Mouse (Mus musculus): ENCODE measurements around the gene Lsm3. TPM values are rescaled to one million over a fixed set of nuclear protein-coding genes. Genes with fewer than 3 reads are reported as not detected.

The Lsm3 gene
- polyA plus RNA-seq, 1 experiment from 2014 or later, result 271 TPM

DNA sequence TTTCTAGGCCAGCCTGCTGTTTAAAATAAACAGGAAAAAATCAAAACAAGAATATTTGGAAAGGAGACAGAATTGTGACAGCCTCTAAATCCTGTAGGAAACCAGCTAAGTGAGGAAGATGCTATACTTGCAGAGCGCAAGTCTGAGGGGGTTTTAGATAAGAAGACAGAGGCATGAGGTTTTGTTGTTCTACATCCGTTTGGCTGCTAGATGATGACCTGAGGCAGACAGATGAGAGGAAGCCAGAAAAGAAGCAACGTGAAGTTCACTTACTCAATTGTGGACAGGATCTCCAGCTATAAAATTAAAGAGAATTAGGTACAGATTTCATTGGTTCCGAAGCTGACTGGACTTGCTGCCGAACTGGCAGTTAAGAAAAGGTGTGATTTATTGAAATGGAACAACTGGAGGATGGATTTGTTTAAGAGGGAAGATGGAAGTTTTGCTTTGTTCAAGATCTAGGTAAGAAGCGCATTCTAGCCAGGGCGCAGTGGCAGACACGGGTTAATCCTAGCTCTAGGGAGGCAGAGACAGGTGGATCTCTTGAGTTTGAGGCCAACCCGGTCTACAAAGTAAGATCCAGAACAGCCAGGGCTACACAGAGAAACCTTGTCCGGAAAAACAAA lies 878 bp upstream of the Lsm3 start:
- peak overlapping the region; percentile 84 for H3K9ac ChIP-seq
- peaks cover 45% of the 10 kb centered on the region for H3K36me3 ChIP-seq
- no peaks in the 10 kb centered on the region for H3K9me3 ChIP-seq
- no peak for ATAC-seq (ENCODE audit: low FRiP score, low read depth)
- 21% methylated on average over 10 of the region's 10 CpGs for WGBS
- no peaks in the 10 kb centered on the region for H3K27me3 ChIP-seq
- peak overlapping the region; percentile 75 for H3K4me2 ChIP-seq (replicated peaks)
- peak overlapping the region; percentile 87 for H3K4me3 ChIP-seq
- H3K27ac ChIP-seq, result no peak overlapping the region
- H3K4me1 ChIP-seq, result peaks cover 26% of the 10 kb centered on the region

DNA sequence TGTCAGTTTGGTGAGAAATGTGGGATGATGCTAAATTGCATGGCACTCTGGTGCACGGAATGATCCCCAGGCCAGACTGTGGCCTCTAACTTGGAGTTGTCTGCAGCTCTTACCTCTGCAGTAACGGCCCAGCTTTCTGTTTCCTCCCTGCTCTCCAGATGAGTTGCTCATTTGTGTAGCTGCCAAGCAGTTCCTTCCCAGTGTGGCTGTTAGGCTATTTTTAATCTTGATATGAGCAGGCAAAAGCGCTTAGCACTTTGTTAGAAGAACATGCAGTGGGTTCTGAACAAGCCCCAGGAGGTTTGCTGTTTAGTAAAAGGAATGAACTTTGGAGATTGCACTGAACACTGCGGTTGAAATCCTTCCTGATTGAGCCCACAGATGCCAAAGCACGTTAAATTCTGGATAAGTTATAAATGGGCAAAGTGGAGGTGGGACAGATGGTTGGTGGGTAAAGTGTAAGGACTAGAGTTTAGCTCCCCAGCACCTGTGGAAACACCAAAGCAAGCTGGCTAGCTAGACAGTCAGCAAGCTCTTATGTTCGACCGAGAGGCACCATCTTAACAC lies 2.8 kb downstream of the Lsm3 start:
- Histone ChIP-seq H3K36me3 (peaks cover 59% of the 10 kb centered on the region), H3K4me2 (replicated peaks) (no peak overlapping the region), H3K4me3 (no peak overlapping the region), H3K9me3 (no peaks in the 10 kb centered on the region), H3K27ac (no peak overlapping the region), H3K27me3 (no peaks in the 10 kb centered on the region), H3K4me1 (peaks cover 26% of the 10 kb centered on the region), H3K9ac (0 out of 2 replicates have a peak overlapping the region, but pooled peaks have one; percentile 35)
- no peak for ATAC-seq (ENCODE audit: low FRiP score, low read depth)
- WGBS, result 87% methylated on average over 7 of the region's 7 CpGs

DNA sequence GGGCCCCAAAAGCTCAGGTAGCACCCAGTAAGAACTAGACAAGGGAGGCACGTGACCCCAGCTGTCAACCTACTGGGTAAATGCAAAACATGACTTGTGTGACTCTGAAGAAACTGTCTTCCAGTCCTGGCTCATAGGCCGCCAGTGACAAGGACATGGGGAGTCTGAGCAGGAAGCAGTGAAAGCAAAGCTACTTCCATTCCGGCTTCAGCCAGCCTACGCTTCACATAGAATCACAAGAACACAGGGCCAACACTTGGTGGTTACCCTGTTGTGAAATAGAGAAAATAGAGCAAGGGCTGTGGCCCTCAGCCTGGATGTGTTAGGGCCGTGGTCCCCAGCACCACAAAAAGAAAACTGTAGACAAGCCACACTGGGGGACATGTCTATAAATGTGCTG lies 7.1 kb downstream of the Lsm3 start:
- Histone ChIP-seq H3K4me1 (0 out of 2 replicates have a peak, but pooled peaks cover 5% of the 10 kb centered on the region), H3K9me3 (no peaks in the 10 kb centered on the region), H3K36me3 (peaks cover 77% of the 10 kb centered on the region), H3K4me3 (no peak overlapping the region), H3K9ac (no peak overlapping the region), H3K27me3 (no peaks in the 10 kb centered on the region), H3K27ac (no peak overlapping the region), H3K4me2 (replicated peaks) (no peak overlapping the region)
- 96% methylated on average over 5 of the region's 5 CpGs for WGBS
- ATAC-seq (ENCODE audit: low FRiP score, low read depth), result no peak

DNA sequence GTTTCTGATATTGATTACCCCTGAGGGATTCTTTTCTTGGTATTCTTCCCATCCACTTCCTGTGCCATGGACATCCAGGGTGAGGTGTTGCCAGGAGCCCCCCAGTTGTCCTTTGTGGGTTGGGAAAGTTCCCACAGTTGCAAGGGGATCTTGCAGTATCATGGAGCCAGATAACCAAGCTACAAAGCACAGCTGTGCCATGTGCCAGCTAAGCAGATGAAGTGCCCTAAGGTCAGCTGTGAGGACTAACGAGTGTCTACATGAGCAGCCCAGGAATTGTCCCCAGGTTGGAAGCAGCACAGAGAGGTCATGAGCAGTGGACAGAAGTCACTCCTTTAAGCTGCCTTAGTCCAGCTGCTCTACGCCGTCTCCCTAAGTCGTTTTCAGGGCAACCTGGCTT lies 9.8 kb downstream of the Lsm3 start:
- no peak overlapping the region for H3K4me2 ChIP-seq (replicated peaks)
- no peaks in the 10 kb centered on the region for H3K4me1 ChIP-seq
- WGBS, result 81% methylated on average over 4 of the region's 4 CpGs
- no peak overlapping the region for H3K27ac ChIP-seq
- H3K36me3 ChIP-seq, result peaks cover 56% of the 10 kb centered on the region
- H3K4me3 ChIP-seq, result no peak overlapping the region
- no peaks in the 10 kb centered on the region for H3K27me3 ChIP-seq
- no peak overlapping the region for H3K9ac ChIP-seq
- no peaks in the 10 kb centered on the region for H3K9me3 ChIP-seq
- ATAC-seq (ENCODE audit: low FRiP score, low read depth), result no peak

DNA sequence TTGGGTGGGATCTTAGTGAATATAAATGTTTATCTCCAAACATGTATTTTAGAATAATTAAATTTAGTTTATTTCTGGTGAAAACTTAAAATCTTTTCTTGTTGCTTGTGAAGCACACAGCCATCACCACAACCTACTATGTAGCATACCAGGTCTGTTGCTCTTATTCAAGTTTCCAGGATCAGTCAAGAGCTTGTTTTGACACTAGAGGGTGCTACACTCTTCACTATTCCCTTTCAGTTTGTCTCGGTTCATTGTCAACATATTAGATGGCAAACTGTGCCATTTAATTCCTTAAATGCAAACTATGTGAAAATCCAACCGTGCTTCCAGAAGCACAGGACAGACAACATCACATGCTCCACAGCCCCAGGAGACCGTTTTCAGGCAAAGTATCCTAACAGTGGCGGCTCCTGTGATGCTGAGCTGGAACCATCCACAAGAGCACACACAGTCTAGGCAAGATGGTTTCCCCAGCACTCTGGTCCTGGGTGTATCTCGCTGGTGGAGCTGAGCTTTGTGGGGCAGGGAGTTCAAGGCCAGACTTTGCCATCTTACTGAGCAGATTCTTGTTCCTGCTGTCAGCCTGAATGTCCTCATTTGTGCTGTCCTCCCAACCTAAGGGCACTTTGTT lies 11.6 kb downstream of the Lsm3 start:
- no peak overlapping the region for H3K4me2 ChIP-seq (replicated peaks)
- WGBS, result 46% methylated on average over 5 of the region's 5 CpGs
- no peak overlapping the region for H3K4me3 ChIP-seq
- no peak for ATAC-seq (ENCODE audit: low FRiP score, low read depth)
- H3K4me1 ChIP-seq, result no peaks in the 10 kb centered on the region
- no peak overlapping the region for H3K9ac ChIP-seq
- no peak overlapping the region for H3K27ac ChIP-seq
- peaks cover 38% of the 10 kb centered on the region for H3K36me3 ChIP-seq
- no peaks in the 10 kb centered on the region for H3K9me3 ChIP-seq
- no peaks in the 10 kb centered on the region for H3K27me3 ChIP-seq

DNA sequence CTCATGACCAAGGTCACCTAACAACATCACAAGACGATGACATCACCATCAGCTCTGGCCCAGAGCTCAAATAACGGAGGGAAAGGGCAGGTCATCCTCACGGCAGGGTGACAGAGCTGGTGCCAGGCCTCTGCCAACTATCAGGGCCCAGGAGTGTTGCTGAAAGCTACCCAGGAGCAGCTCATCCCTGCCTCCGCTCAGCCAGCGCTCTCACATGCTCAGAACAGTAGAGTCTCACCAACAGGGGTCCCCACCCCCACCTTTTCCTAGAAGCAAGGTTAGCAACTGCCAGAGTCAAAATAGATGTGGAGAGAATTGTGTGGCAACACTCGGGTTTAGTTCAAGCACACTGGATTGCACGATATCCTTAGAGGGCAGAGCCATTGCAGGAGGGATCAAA lies 12.5 kb downstream of the Lsm3 start:
- WGBS, result 83% methylated on average over 7 of the region's 7 CpGs
- Histone ChIP-seq H3K27ac (no peak overlapping the region), H3K4me1 (no peaks in the 10 kb centered on the region; the same call in 1 of the 2 replicates), H3K9ac (no peak overlapping the region), H3K4me2 (replicated peaks) (no peak overlapping the region), H3K36me3 (peaks cover 29% of the 10 kb centered on the region), H3K27me3 (no peaks in the 10 kb centered on the region), H3K4me3 (no peak overlapping the region), H3K9me3 (no peaks in the 10 kb centered on the region)
- ATAC-seq (ENCODE audit: low FRiP score, low read depth), result no peak

DNA sequence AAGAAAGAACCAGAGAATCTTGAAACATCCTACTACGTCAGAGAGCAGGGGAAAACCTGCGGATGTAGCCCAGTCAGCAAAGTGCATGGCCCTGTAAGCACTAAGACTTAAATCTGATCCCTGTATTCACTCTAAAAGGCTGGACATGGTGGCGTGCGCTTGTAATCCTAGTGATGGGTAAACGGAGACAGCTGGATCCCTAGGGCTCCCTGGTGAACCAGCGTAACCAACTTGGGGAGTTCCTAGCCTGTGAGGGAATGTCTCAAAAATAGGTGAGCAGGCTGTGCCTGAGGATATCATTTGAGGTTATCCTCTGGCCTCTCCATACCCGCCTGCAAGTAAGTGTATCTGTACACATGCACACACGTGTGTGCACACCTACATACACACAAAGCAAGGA lies 14.9 kb downstream of the Lsm3 start:
- Histone ChIP-seq H3K4me1 (peaks cover 6% of the 10 kb centered on the region), H3K4me2 (replicated peaks) (no peak overlapping the region), H3K36me3 (peaks cover 7% of the 10 kb centered on the region), H3K27me3 (no peaks in the 10 kb centered on the region), H3K9me3 (no peaks in the 10 kb centered on the region), H3K27ac (no peak overlapping the region), H3K9ac (no peak overlapping the region), H3K4me3 (no peak overlapping the region)
- ATAC-seq (ENCODE audit: low FRiP score, low read depth), result no peak
- WGBS, result 85% methylated on average over 8 of the region's 8 CpGs

DNA sequence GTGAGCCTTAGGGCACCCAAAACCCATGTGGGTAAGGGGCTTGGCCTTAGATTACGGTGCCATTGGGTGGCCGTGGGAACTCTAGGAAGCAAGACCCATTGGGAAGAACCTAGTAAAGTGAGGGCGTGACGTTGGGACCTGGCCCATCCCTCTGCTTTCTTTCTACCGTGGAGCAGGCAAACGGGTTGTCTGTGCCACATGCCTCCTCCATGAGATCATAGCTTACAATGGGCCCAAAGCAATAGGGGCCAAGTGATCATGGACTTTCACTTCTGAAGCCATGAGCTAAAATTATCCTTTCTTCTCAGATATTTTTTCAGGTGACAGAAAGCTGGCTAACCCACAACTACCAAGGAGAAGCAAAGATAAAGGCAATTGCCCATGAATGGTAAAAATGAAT lies 15.5 kb downstream of the Lsm3 start:
- H3K9ac ChIP-seq, result no peak overlapping the region
- H3K36me3 ChIP-seq, result peaks cover 6% of the 10 kb centered on the region; the same call in 1 of the 2 replicates
- no peaks in the 10 kb centered on the region for H3K9me3 ChIP-seq
- no peak for ATAC-seq (ENCODE audit: low FRiP score, low read depth)
- H3K4me1 ChIP-seq, result peaks cover 6% of the 10 kb centered on the region
- 84% methylated on average over 6 of the region's 6 CpGs for WGBS
- no peaks in the 10 kb centered on the region for H3K27me3 ChIP-seq
- no peak overlapping the region for H3K4me3 ChIP-seq
- H3K4me2 ChIP-seq (replicated peaks), result no peak overlapping the region
- no peak overlapping the region for H3K27ac ChIP-seq

DNA sequence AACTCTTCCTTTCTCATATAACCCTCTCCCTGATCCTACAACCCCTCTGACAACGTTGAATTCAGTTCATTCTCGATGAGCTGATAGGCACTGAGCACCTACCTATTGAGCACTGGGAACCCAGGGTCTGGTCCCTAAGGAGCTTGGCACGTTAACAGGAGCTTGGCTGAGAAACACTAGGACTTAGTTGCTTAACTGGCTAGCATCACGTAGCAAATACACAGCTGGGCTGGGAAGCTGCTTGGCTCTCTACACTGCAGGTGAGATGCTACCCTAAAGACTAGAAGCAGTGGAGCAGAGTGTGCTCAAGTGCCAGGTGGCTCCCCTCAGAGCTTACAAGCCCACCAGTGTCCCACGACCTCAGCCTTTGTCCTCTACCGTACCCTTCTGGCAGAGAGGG lies 16.9 kb downstream of the Lsm3 start:
- Histone ChIP-seq H3K4me3 (no peak overlapping the region), H3K4me2 (replicated peaks) (no peak overlapping the region), H3K27me3 (no peaks in the 10 kb centered on the region), H3K9ac (no peak overlapping the region), H3K36me3 (peaks cover 6% of the 10 kb centered on the region; the same call in 1 of the 2 replicates), H3K4me1 (peaks cover 6% of the 10 kb centered on the region), H3K27ac (no peak overlapping the region), H3K9me3 (no peaks in the 10 kb centered on the region)
- 70% methylated on average over 6 of the region's 6 CpGs for WGBS
- no peak for ATAC-seq (ENCODE audit: low FRiP score, low read depth)

DNA sequence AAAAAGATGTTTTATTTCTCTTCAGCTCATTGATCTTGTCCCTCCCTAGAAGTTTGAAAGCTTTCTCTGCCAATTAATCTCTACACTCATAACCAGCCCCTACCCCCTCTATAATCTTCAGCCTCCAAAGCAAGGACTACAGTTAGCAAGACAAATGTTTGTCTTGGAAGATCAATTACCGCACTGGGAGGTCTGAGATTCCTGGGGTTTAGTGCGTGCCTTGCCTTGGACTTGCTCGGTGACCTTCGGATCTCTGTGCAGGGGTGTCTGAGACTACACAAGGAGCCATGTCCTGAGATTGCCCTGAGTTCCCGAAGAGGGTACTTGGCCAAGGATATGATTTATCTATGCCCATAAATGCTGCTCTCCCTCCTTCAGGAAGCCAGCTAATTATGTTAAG lies 17.6 kb downstream of the Lsm3 start:
- no peak for ATAC-seq (ENCODE audit: low FRiP score, low read depth)
- Histone ChIP-seq H3K9me3 (no peaks in the 10 kb centered on the region), H3K36me3 (peaks cover 6% of the 10 kb centered on the region; the same call in 1 of the 2 replicates), H3K9ac (no peak overlapping the region), H3K27me3 (no peaks in the 10 kb centered on the region), H3K4me1 (peaks cover 6% of the 10 kb centered on the region), H3K4me2 (replicated peaks) (no peak overlapping the region), H3K27ac (no peak overlapping the region), H3K4me3 (no peak overlapping the region)
- 40% methylated on average over 5 of the region's 5 CpGs for WGBS

DNA sequence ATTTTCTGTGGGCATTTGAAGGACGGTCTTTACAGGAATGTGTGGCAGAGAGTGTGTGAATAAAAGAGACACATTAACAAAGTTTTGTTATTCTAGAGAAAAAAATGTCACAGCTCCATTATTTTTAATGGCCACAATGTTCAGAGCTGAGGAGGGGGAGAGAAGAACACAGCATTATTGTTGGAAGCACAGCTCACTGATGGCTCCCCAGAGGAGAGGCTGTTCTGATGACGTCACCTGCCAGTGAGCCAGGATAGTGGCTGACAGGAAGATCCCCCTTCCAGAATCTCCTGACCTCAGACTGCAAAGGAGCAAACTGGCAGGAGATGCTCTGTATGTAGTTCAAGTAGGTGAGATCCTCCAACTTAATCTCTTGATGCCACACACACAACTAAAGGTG lies 18.0 kb downstream of the Lsm3 start:
- no peak overlapping the region for H3K27ac ChIP-seq
- no peaks in the 10 kb centered on the region for H3K9me3 ChIP-seq
- peaks cover 5% of the 10 kb centered on the region; the same call in 1 of the 2 replicates for H3K36me3 ChIP-seq
- H3K27me3 ChIP-seq, result no peaks in the 10 kb centered on the region
- H3K4me1 ChIP-seq, result peaks cover 6% of the 10 kb centered on the region
- 35% methylated on average over 2 of the region's 2 CpGs for WGBS
- ATAC-seq (ENCODE audit: low FRiP score, low read depth), result no peak
- no peak overlapping the region for H3K4me2 ChIP-seq (replicated peaks)
- no peak overlapping the region for H3K9ac ChIP-seq
- H3K4me3 ChIP-seq, result no peak overlapping the region

DNA sequence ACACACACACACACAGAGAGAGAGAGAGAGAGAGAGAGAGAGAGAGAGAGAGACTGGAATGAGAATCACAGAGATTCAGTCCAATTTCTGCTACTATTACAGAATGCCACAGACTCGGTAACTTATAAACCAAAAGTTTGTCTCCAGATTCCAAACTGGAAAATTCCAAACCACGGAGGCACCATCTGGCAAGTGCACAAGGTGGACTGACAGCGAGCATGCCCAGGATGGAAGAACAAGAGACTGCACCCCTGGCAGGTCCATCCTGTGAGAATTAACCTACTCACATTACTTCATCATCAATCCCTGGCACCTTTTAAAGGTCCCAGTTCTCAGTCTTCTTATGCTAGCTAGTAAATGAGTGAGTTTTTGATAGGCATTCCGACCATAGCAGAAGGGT lies 18.5 kb downstream of the Lsm3 start:
- H3K4me1 ChIP-seq, result peaks cover 6% of the 10 kb centered on the region
- no peaks in the 10 kb centered on the region for H3K27me3 ChIP-seq
- H3K9me3 ChIP-seq, result no peaks in the 10 kb centered on the region
- no peak overlapping the region for H3K27ac ChIP-seq
- no peak overlapping the region for H3K4me3 ChIP-seq
- no peak for ATAC-seq (ENCODE audit: low FRiP score, low read depth)
- 0 out of 2 replicates have a peak, but pooled peaks cover under 1% of the 10 kb centered on the region for H3K36me3 ChIP-seq
- 83% methylated on average over 4 of the region's 4 CpGs for WGBS
- no peak overlapping the region for H3K9ac ChIP-seq
- no peak overlapping the region for H3K4me2 ChIP-seq (replicated peaks)
